Mouse (Mus musculus): ENCODE results near the gene Gm17469. TPM values are rescaled to one million over a fixed set of nuclear protein-coding genes. Genes with fewer than 3 reads are reported as not detected.
"Not testable (repeated sequence)": the region's sequence is repeated elsewhere in the genome, so short reads cannot be mapped to it uniquely, and the experiment has no call there.

The Gm17469 gene
- polyA plus RNA-seq (2015; fragmentation: Nextera tagmentation; extraction: Ambion mirVana) = not detected in 2 replicates

DNA sequence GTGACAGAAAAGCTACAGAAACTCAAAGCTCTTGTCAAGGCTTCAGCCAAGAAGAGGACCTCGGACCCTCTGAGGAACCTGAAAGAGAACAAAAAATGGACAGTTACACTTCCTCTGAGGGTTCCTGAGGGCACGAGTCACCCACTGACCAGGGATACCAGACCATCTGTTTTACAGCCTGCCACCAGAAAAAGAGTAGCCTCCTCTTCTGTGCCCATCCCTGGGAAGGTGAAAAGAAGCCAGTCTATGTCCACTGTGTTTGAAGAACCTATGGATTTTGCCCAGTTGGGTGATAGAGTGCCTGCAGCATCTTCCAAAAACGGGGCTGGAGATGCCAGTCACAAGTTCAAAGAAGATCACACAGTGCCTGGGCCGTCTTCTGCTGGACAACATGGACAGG is at the start of gene Gm17469:
Gm17469 (plus strand) TSS at position 301 of the 400 bp plus-strand sequence.
- H3K9me3 ChIP-seq; ATAC-seq; H3K27me3 ChIP-seq (replicated peaks); H3K4me1 ChIP-seq (replicated peaks); H3K36me3 ChIP-seq; H3K27ac ChIP-seq; H3K9ac ChIP-seq; H3K4me2 ChIP-seq (replicated peaks); H3K4me3 ChIP-seq (replicated peaks): not testable (repeated sequence)
- no CpG with 5 or more reads among the region's 4 CpGs for WGBS

Other genes starting within 250 kb of the Gm17469 start
- gene Gm17584, start 129.3 kb upstream of the Gm17469 start, polyA plus RNA-seq (2015; fragmentation: Nextera tagmentation; extraction: Ambion mirVana) = not detected in 2 replicates

Measured in intestine, embryonic 15.5 days (tissue).